Mouse (Mus musculus): ENCODE results near the gene Pax3. TPM values are rescaled to one million over a fixed set of nuclear protein-coding genes. Genes with fewer than 3 reads are reported as not detected.
A peak's percentile ranks its signal among the peaks of the same experiment; 100 is the strongest.

The Pax3 gene
- total and polyA plus RNA-seq, 3 experiments: 7.4 to 22.9 (median 11.4) TPM

DNA sequence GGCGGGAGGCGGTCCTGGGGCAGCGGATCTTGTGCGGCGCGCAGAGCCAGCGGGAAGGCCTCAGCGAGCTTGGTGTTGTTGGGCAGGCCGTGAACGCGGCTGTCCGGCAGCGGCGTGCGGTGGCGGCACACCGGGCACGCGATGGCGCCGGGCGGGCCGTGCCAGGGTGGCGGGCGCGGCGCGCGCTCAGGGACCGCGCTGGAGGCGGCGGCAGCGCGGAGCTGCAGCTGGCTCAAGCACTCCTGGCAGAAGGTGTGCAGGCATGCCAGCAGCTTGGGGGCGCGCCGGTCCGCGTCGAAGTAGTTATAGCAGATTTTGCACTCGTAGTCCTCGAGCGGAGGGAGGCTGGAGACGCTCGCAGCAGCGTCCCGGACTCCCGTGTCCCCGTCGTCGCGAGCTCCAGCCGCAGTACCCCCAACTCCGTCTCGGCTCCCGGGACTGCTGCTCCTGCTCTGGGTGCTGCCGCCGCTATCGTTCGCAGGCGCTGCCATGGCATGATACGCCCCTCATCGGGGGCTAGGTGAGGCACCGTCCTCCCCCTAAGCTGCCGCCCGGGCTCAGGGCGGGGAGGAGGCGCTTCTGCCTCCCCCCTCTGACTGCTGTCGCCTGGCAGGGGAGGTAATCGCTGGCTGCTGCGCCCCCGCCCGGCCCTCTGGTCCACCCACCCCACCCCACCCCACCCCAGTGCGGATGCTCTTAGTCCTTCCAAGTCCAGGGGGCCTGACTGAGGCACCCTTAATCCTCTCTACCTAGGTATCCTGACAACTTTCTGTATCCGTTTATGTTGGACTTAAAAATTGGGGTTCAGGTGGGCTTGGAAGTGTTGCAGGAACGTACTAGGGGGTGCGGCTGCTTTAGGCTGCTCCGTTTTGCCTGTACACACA is 20.5 kb upstream of the Pax3 start:
- Histone ChIP-seq H3K27me3 (ENCODE audit: insufficient read depth, low read length) (peaks cover 30% of the 10 kb centered on the region), H3K4me3 (ENCODE audit: low read depth, low read length) (no peak overlapping the region; the same call in 1 of the 2 replicates), H3K36me3 (replicated peaks) (no peaks in the 10 kb centered on the region), H3K4me1 (ENCODE audit: insufficient read depth, low read depth, low read length) (peaks cover 4% of the 10 kb centered on the region; the same call in 1 of the 2 replicates), H3K9me3 (replicated peaks) (peaks cover 23% of the 10 kb centered on the region)
- no peak for TF ChIP-seq GATA1 (IDR thresholded peaks at IDR 0.05; ENCODE audit: borderline replicate concordance, low read length)
- DNase-seq (ENCODE audit: low spot score) (no peak), ATAC-seq (ENCODE audit: extremely low read depth, insufficient number of reproducible peaks, low FRiP score, poor library complexity, severe bottlenecking) (no peak)

DNA sequence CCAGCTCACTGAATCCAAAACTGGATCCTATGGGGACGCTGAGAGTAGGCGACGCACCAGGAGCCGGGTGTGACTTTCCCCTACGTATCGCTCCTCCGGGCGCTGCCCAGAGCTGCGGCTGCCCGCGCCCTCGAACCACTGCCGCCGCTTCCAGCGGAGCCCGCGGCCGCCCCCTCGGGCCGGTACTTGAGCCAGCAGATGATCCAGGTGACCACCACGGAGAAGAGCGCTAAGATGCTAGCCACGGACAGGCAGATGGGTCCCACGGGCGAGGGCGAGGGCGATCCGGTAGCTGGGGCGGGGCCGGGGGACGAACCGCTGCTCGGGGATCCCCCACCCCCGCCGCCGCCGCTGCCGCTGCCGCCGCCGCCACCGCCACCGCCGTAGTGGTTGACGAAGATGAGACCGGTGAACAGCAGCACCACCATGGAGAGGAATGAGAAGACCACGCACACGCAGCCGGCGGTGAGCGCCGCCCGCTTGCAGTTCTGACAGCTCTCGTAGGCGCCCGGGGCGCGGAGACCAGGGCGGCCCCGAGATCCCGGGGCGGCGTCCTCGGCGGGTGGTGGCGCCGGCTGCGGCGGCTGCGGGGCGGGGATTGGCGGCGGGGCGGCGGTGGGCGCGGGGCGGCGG is 19.7 kb upstream of the Pax3 start:
- TF ChIP-seq TAL1 (conservative IDR thresholded peaks at IDR 0.05; ENCODE audit: low read depth, low read length): no peak
- H3K27me3 ChIP-seq (ENCODE audit: insufficient read depth, low read length): peaks cover 38% of the 10 kb centered on the region
- no peak overlapping the region; the same call in 1 of the 2 replicates for H3K4me3 ChIP-seq (ENCODE audit: low read depth, low read length)
- H3K36me3 ChIP-seq (replicated peaks): no peaks in the 10 kb centered on the region
- H3K9me3 ChIP-seq (replicated peaks): peaks cover 23% of the 10 kb centered on the region
- DNase-seq (ENCODE audit: low spot score): no peak
- H3K4me1 ChIP-seq (ENCODE audit: insufficient read depth, low read depth, low read length): peaks cover 4% of the 10 kb centered on the region; the same call in 1 of the 2 replicates
- no peak for ATAC-seq (ENCODE audit: extremely low read depth, insufficient number of reproducible peaks, low FRiP score, poor library complexity, severe bottlenecking)

DNA sequence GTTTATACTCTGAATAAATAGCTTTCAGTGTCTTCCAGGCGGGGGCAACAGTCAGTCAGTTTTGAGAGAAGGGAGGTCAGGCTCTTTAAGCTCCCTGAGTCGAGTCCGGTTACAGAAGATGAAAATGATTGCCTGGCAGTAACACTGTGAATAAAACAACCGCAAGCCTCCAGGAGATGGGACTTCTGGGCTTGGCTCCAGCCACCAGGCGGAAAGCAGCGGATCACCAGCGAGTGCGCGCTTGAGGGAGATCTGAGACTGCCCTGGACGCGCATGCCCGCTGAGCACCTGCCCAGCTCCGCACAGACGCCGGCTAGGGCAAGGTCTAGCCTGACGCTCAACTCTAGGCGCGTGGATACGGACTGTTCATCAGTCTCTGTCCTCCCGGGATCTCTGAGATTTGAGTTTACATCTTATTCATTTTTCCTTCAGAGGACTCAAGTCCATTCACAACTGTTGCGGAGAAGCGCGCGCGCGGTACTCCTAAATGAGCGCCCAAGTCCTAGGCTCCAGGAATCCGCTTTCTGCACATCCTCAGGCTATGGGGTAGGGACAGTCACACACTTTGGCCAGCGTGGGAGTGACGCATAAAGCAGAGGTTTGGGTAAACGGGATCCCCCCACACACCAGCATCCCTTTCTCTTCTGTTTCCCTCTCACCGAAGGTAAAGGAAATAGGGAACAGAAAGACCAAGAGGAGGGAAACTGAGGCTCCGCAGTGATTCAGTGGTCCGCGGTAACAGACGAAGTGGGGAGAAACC is 19.0 kb upstream of the Pax3 start:
- DNase-seq (ENCODE audit: low spot score) (no peak), ATAC-seq (ENCODE audit: extremely low read depth, insufficient number of reproducible peaks, low FRiP score, poor library complexity, severe bottlenecking) (no peak; the same call in 1 of the 2 replicates)
- TF ChIP-seq POLR2AphosphoS5 (IDR thresholded peaks at IDR 0.05; ENCODE audit: insufficient replicate concordance, low read depth, low read length): no peak
- TF ChIP-seq CTCF (IDR thresholded peaks at IDR 0.05; ENCODE audit: low read depth, low read length): no peak
- TF ChIP-seq TAL1 (conservative IDR thresholded peaks at IDR 0.05; ENCODE audit: low read depth, low read length): no peak
- no peak for TF ChIP-seq GATA2 (IDR thresholded peaks at IDR 0.05; ENCODE audit: borderline replicate concordance, low read depth, low read length)
- TF ChIP-seq GATA1 (IDR thresholded peaks at IDR 0.05; ENCODE audit: borderline replicate concordance, low read length): no peak
- Histone ChIP-seq H3K9me3 (replicated peaks) (peaks cover 23% of the 10 kb centered on the region), H3K4me1 (ENCODE audit: insufficient read depth, low read depth, low read length) (peaks cover 4% of the 10 kb centered on the region; the same call in 1 of the 2 replicates), H3K4me3 (ENCODE audit: low read depth, low read length) (peak overlapping the region; percentile 42), H3K36me3 (replicated peaks) (no peaks in the 10 kb centered on the region), H3K27me3 (ENCODE audit: insufficient read depth, low read length) (peaks cover 41% of the 10 kb centered on the region)

DNA sequence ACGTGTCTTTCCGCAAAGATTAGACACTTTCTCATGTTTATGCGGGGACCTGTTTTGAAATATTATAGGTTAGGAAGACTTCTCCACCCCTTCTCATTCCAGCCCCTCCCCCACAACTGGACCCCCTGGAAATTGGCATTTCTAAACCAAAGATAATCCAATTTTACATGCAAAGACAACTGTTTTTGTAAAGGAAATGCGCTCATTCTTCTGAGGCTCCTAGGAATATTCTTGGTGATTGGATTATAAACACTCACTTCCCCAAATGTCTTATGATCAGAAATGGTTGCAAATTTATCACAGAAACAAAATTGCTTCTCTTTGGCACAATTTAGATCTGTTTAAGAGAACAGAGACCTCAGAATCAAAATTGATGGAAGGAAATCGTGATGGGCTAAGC is 14.1 kb upstream of the Pax3 start:
- TF ChIP-seq GATA1 (IDR thresholded peaks at IDR 0.05; ENCODE audit: borderline replicate concordance, low read length) (no peak), TAL1 (conservative IDR thresholded peaks at IDR 0.05; ENCODE audit: low read depth, low read length) (no peak), POLR2AphosphoS5 (IDR thresholded peaks at IDR 0.05; ENCODE audit: insufficient replicate concordance, low read depth, low read length) (no peak), GATA2 (IDR thresholded peaks at IDR 0.05; ENCODE audit: borderline replicate concordance, low read depth, low read length) (no peak), CTCF (IDR thresholded peaks at IDR 0.05; ENCODE audit: low read depth, low read length) (no peak)
- Histone ChIP-seq H3K36me3 (replicated peaks) (no peaks in the 10 kb centered on the region), H3K27me3 (ENCODE audit: insufficient read depth, low read length) (peaks cover 63% of the 10 kb centered on the region), H3K4me1 (ENCODE audit: insufficient read depth, low read depth, low read length) (peaks cover 12% of the 10 kb centered on the region), H3K9me3 (replicated peaks) (peaks cover 9% of the 10 kb centered on the region), H3K4me3 (ENCODE audit: low read depth, low read length) (no peak overlapping the region)
- DNase-seq (ENCODE audit: low spot score) (no peak), ATAC-seq (ENCODE audit: extremely low read depth, insufficient number of reproducible peaks, low FRiP score, poor library complexity, severe bottlenecking) (no peak)

DNA sequence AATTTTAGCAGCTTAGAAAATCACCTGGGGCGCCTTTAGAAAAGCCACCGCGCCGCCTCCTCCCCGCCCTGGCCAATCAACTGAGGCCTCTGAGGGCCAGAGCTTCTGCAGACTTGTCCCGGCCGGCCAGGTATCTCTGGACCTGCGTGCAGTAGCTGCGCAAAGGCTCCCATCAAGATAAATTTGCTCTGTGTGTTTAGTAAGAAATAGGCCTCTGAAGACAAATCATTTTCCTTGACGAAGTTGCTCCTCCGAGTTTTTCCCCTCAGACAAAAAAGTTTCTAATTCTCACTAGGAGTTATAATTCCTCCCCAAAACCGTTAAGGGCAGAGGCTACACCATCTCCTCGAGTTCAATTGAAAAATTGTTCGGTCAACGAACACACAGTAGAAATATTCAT is 13.6 kb upstream of the Pax3 start:
- H3K27me3 ChIP-seq (ENCODE audit: insufficient read depth, low read length): peaks cover 62% of the 10 kb centered on the region
- DNase-seq (ENCODE audit: low spot score) (no peak), ATAC-seq (ENCODE audit: extremely low read depth, insufficient number of reproducible peaks, low FRiP score, poor library complexity, severe bottlenecking) (no peak)
- H3K36me3 ChIP-seq (replicated peaks): no peaks in the 10 kb centered on the region
- peaks cover 9% of the 10 kb centered on the region; the same call in 1 of the 2 replicates for H3K4me1 ChIP-seq (ENCODE audit: insufficient read depth, low read depth, low read length)
- no peak for TF ChIP-seq POLR2AphosphoS5 (IDR thresholded peaks at IDR 0.05; ENCODE audit: insufficient replicate concordance, low read depth, low read length)
- TF ChIP-seq CTCF (IDR thresholded peaks at IDR 0.05; ENCODE audit: low read depth, low read length): no peak
- no peak for TF ChIP-seq TAL1 (conservative IDR thresholded peaks at IDR 0.05; ENCODE audit: low read depth, low read length)
- TF ChIP-seq GATA1 (IDR thresholded peaks at IDR 0.05; ENCODE audit: borderline replicate concordance, low read length): no peak
- TF ChIP-seq GATA2 (IDR thresholded peaks at IDR 0.05; ENCODE audit: borderline replicate concordance, low read depth, low read length): no peak
- H3K4me3 ChIP-seq (ENCODE audit: low read depth, low read length): no peak overlapping the region
- peaks cover 5% of the 10 kb centered on the region for H3K9me3 ChIP-seq (replicated peaks)

DNA sequence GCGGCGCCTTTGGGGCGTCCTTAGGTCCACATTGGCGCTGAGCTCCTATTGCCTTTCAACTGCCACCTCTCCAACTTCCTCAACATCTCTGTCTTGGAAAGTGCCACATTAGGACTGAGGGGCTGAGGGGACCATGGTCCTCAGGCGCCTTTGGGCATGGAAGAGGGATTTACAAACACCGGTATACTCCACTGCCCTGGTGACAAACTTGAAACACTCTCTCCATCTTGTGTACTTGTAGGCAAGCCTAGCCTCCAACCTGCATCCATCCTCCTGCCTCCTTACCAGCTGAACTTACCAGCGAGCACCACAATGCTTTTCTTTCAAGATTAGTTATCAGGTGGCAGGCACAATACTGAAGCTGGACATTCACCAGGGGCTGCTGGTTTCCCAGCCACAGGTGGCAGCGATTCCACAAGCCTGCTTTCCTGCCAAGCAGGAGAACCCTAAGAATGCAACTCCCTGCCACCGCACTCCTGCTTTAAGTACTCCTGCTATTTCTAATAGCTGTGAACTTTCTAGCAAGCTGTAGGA is 11.4 kb upstream of the Pax3 start:
- DNase-seq (ENCODE audit: low spot score): no peak
- Histone ChIP-seq H3K4me1 (ENCODE audit: insufficient read depth, low read depth, low read length) (peaks cover 15% of the 10 kb centered on the region), H3K9me3 (replicated peaks) (peaks cover 5% of the 10 kb centered on the region), H3K4me3 (ENCODE audit: low read depth, low read length) (no peak overlapping the region), H3K36me3 (replicated peaks) (no peaks in the 10 kb centered on the region), H3K27me3 (ENCODE audit: insufficient read depth, low read length) (peaks cover 80% of the 10 kb centered on the region)
- no peak for ATAC-seq (ENCODE audit: extremely low read depth, insufficient number of reproducible peaks, low FRiP score, poor library complexity, severe bottlenecking)
- TF ChIP-seq GATA2 (IDR thresholded peaks at IDR 0.05; ENCODE audit: borderline replicate concordance, low read depth, low read length): no peak
- no peak for TF ChIP-seq GATA1 (IDR thresholded peaks at IDR 0.05; ENCODE audit: borderline replicate concordance, low read length)
- TF ChIP-seq POLR2AphosphoS5 (IDR thresholded peaks at IDR 0.05; ENCODE audit: insufficient replicate concordance, low read depth, low read length): no peak
- no peak for TF ChIP-seq TAL1 (conservative IDR thresholded peaks at IDR 0.05; ENCODE audit: low read depth, low read length)
- TF ChIP-seq CTCF (IDR thresholded peaks at IDR 0.05; ENCODE audit: low read depth, low read length): no peak
